Mouse (Mus musculus) liver, embryonic 11.5 days (tissue): ENCODE measurements around the gene Zyg11b. TPM values are rescaled to one million over a fixed set of nuclear protein-coding genes. Genes with fewer than 3 reads are reported as not detected.

Experiments used
- ATAC-seq: fragments of 200-750 bp; cut with Nextera tagmentation; replicated peaks from 2 replicates; pipeline ENCODE4 v1.8.0; 2017; ENCODE audit warnings: moderate number of reproducible peaks, mild to moderate bottlenecking, moderate TSS enrichment, moderate library complexity; ENCODE audit not compliant: low FRiP score
- DNase-seq: peaks from one replicate; pipeline ENCODE4 v3.0.0-alpha.2; 2017; ENCODE audit warnings: low spot score
- H3K27ac ChIP-seq: fragments of 300-500 bp; sonication (generic); 2 replicates; pipeline ENCODE4 v1.5.1; 2014; ENCODE audit warnings: mild to moderate bottlenecking, low read depth, low read length, control low read depth
- H3K27me3 ChIP-seq: fragments of 300-500 bp; sonication (generic); replicated peaks from 2 replicates; pipeline ENCODE4 v1.6.1; 2014; ENCODE audit warnings: low read length, mixed read lengths; ENCODE audit not compliant: control insufficient read depth, insufficient read depth
- H3K36me3 ChIP-seq: fragments of 300-500 bp; sonication (generic); 2 replicates; pipeline ENCODE4 v1.6.1; 2014; ENCODE audit warnings: mild to moderate bottlenecking, low read length, moderate library complexity, mixed read lengths; ENCODE audit not compliant: control insufficient read depth, insufficient read depth
- H3K4me1 ChIP-seq: fragments of 300-500 bp; sonication (generic); replicated peaks from 2 replicates; pipeline ENCODE4 v1.6.1; 2014; ENCODE audit warnings: low read length, mixed read lengths; ENCODE audit not compliant: control insufficient read depth, insufficient read depth
- H3K4me2 ChIP-seq: fragments of 300-500 bp; sonication (generic); 2 replicates; pipeline ENCODE4 v1.6.1; 2014; ENCODE audit warnings: mild to moderate bottlenecking, control low read depth, moderate library complexity
- H3K4me3 ChIP-seq: fragments of 300-500 bp; sonication (generic); 2 replicates; pipeline ENCODE4 v1.5.1; 2014; ENCODE audit warnings: low read depth, low read length, control low read depth
- H3K9ac ChIP-seq: fragments of 300-500 bp; sonication (generic); 2 replicates; pipeline ENCODE4 v1.6.1; 2014; ENCODE audit warnings: low read depth, low read length, control low read depth
- H3K9me3 ChIP-seq: fragments of 300-500 bp; sonication (generic); 2 replicates; pipeline ENCODE4 v1.6.1; 2016; ENCODE audit warnings: low read length, inconsistent platforms, mixed read lengths; ENCODE audit not compliant: control insufficient read depth
- WGBS: fragments of 180-500 bp; shearing (Covaris S2); extraction: QIAGEN DNeasy Blood & Tissue Kit; methylation state at CpG from one replicate; pipeline ENCODE4 v1.1.7; 2014; 5-methylcytosine and 5-hydroxymethylcytosine counted together
- polyA plus RNA-seq: library from polyadenylated mRNA; unstranded; fragments of >200 nt; fragmentation: Nextera tagmentation; extraction: Ambion mirVana; gene quantifications from 2 replicates; pipeline ENCODE4 v1.2.1, GENCODE M21; 2014

Gene Zyg11b
- polyA plus RNA-seq, 1 experiment from 2014 or later: 9.1 TPM

DNA sequence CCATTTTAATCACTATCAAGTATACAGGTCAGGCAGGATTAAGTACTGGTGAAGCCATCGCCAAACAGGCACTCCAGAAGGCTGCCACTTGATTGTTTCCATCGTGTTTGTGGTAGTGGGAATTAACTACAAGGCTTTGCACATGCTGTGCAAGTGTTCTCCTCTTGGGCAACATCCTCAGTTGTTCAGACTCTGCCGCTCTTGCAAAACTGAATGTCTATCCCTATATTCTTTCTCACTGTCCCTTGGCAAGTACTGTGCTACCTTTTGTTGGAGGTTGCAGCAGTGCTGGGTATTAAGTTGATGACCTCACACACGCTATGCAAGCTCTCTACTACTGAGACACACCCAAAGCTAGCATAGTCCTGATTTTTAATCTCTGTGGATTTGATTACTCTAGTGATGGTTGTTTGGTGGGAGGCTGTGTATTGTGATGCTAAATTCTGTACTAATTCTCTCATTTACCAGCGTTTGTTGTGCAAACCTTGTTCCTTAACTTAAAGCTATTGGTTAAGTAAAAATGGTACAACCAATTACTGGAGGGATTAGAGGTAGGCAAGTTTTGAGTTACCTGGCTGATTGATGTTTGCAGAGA is 1.5 kb upstream of the Zyg11b start:
- DNase-seq (no peak), ATAC-seq (no peak)
- Histone ChIP-seq H3K9me3 (peaks cover 8% of the 10 kb centered on the region), H3K4me2 (no peak overlapping the region), H3K4me3 (no peak overlapping the region), H3K36me3 (no peaks in the 10 kb centered on the region), H3K27ac (no peak overlapping the region), H3K4me1 (peaks cover 7% of the 10 kb centered on the region), H3K27me3 (no peaks in the 10 kb centered on the region), H3K9ac (no peak overlapping the region)
- 78% methylated on average over 5 of the region's 5 CpGs for WGBS

DNA sequence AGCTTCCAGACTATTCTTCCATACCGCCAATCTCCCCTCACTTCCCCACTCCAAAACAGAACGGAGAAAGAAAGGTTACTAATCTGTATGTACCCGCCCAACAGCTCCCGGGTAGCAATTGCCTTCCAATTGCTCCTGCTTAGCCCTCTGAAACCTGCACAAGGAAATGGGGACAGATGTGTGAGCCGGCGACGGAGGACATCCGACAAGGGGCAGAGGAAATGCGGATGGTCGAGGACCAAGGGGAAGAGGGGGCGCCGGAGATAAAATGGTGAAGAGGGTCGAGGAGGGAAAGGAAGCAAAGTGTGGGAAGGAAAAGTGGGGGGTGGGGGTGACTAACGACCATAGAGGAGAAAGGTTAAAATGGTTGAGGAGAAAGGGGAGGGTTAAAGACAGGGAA is 630 bp downstream of the Zyg11b start:
- peak overlapping the region; percentile 80; the same call in 1 of the 2 replicates for H3K27ac ChIP-seq
- H3K9ac ChIP-seq: peak overlapping the region; percentile 90
- WGBS: 2% methylated on average over 14 of the region's 14 CpGs
- peaks cover 7% of the 10 kb centered on the region for H3K4me1 ChIP-seq
- no peak for DNase-seq
- ATAC-seq: 0 out of 2 replicates have a peak, but pooled peaks have one; percentile 0
- peak overlapping the region; percentile 93 for H3K4me3 ChIP-seq
- peaks cover 2% of the 10 kb centered on the region for H3K9me3 ChIP-seq
- peak overlapping the region; percentile 94 for H3K4me2 ChIP-seq
- H3K27me3 ChIP-seq: no peaks in the 10 kb centered on the region
- no peaks in the 10 kb centered on the region for H3K36me3 ChIP-seq

DNA sequence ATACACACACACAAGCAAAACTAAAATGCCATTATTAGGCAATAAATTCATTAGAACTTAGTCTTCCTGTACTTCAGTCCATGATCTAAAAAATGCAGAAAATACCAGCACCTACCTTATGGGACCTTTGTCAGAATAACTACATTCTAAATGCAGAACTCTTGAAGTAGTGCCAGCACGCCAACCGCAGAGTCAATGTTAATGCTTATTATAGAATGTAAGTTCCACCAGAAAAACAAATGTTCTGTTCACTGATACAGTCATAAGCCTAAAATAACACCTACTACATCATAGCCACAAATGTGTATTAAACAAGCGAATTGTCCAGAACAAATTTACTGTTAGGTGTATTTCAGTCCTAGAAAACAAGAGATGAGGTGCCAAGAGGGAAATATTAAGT is 23.9 kb downstream of the Zyg11b start:
- ATAC-seq (no peak), DNase-seq (no peak)
- Histone ChIP-seq H3K4me2 (no peak overlapping the region), H3K4me1 (no peaks in the 10 kb centered on the region), H3K9ac (no peak overlapping the region), H3K9me3 (no peaks in the 10 kb centered on the region), H3K36me3 (no peaks in the 10 kb centered on the region), H3K27ac (no peak overlapping the region), H3K27me3 (no peaks in the 10 kb centered on the region), H3K4me3 (no peak overlapping the region)
- 92% methylated on average over 3 of the region's 3 CpGs for WGBS

DNA sequence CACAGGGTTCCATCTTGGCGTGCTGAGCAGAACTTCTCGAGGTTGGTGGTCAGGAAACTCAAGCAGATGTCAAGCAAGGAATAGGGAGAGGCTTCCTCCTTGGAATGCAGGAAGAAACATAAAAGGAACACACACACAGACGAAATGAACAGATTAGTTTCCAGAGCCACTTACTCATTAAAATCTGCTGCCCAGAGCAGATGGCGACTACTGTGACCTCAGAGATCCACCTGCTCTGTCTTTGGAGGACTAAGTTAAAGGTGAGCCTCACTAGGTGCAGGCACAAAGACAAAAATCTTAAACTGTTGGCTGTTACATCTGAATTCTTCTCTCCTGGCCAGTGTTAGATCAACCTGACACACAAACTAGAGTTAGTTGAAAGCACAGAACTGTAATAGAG is 28.6 kb downstream of the Zyg11b start:
- ATAC-seq (no peak), DNase-seq (no peak)
- no peaks in the 10 kb centered on the region for H3K27me3 ChIP-seq
- no peaks in the 10 kb centered on the region for H3K4me1 ChIP-seq
- no peak overlapping the region for H3K9ac ChIP-seq
- H3K4me2 ChIP-seq: no peak overlapping the region
- no peaks in the 10 kb centered on the region for H3K36me3 ChIP-seq
- no peak overlapping the region for H3K27ac ChIP-seq
- H3K4me3 ChIP-seq: no peak overlapping the region
- H3K9me3 ChIP-seq: no peaks in the 10 kb centered on the region
- WGBS: 76% methylated on average over 4 of the region's 4 CpGs

DNA sequence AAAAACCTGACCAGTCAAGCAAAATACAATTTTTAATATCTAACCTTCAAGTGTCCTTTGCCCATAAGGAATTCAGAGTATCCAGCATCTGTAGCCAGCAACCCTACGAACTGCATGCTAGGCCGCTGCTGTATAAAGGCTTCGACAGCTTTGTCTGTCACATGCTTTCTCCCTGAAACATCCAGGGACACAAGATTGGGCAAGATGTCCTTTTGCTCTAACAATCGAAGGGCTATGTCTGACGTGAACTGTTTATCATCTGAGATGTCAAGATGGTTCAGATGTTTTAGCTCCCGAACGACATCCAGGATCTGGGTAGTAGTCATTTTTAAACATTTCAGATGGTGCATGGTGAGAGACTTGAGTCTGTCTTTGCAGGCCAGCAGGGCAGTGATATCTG is 35.1 kb downstream of the Zyg11b start:
- Histone ChIP-seq H3K4me2 (no peak overlapping the region), H3K4me1 (no peaks in the 10 kb centered on the region), H3K9me3 (no peaks in the 10 kb centered on the region), H3K4me3 (no peak overlapping the region), H3K36me3 (peaks cover 13% of the 10 kb centered on the region), H3K9ac (no peak overlapping the region), H3K27ac (no peak overlapping the region), H3K27me3 (no peaks in the 10 kb centered on the region)
- WGBS: 88% methylated on average over 7 of the region's 7 CpGs
- no peak for DNase-seq
- ATAC-seq: no peak

DNA sequence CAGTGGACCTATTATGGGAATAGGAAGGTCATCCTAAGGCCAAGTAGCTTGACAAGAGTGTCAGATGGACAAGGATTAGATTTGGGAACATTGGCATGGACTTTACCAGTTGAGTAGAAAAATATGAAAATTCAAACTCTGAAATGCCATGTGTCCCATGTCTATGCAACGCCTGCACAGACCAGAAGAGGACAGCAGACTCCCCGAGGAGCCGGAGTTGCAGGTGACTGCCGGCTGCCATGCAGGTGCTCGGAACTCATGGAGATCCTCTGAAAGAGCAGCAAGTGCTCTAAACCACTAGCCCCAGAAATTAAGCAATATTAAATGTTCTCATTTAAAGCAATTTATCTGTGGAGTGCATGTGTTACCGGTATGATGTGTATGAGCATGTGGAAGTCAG is 47.6 kb downstream of the Zyg11b start:
- Histone ChIP-seq H3K27me3 (no peaks in the 10 kb centered on the region), H3K4me2 (no peak overlapping the region), H3K36me3 (peaks cover 7% of the 10 kb centered on the region; the same call in 1 of the 2 replicates), H3K9me3 (no peaks in the 10 kb centered on the region), H3K4me3 (no peak overlapping the region), H3K4me1 (no peaks in the 10 kb centered on the region), H3K9ac (no peak overlapping the region), H3K27ac (no peak overlapping the region)
- WGBS: 89% methylated on average over 6 of the region's 6 CpGs
- ATAC-seq: no peak
- DNase-seq: no peak

DNA sequence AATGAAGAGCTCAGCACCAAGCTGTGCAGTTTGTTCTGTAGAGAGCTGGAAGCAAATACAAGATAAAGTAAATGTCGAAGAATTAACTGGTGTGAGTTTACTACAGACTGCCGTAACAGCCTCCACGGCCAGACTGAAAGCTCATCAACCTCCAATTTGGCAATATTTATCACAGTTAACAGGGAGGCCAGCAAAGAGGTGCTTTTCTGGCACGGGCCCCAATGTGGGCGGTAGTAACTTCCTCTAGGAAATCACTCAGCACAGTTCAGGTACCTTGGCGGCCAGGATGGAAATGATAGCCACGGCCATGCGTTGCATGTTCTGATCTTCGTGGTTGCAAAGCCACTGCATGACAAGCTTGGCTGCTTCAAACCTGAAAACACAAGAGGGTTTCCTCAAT is 50.4 kb downstream of the Zyg11b start:
- WGBS: 77% methylated on average over 9 of the region's 9 CpGs
- Histone ChIP-seq H3K36me3 (peaks cover 6% of the 10 kb centered on the region; the same call in 1 of the 2 replicates), H3K9me3 (no peaks in the 10 kb centered on the region)

DNA sequence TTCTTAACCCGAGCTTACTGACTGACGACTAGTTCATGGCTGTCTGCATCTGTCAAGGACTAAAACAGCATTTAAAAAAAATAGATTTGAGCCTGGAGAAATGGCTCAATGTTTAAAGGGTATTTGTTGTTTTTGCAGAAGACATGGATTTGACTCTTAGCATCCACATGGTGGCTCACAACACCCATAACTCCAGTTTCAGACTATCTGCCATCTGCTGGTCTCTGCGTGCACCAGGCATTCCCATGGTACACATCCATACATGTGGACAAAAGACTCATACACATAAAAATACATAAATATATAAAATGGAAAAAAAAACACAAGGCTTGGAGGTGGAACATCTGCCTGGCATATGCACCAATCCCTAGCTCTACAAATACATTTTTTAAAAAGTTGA is 51.6 kb downstream of the Zyg11b start:
- no peaks in the 10 kb centered on the region for H3K27me3 ChIP-seq
- peaks cover 6% of the 10 kb centered on the region; the same call in 1 of the 2 replicates for H3K36me3 ChIP-seq
- no peak overlapping the region for H3K4me2 ChIP-seq
- H3K9me3 ChIP-seq: no peaks in the 10 kb centered on the region
- no peak overlapping the region for H3K4me3 ChIP-seq
- H3K27ac ChIP-seq: no peak overlapping the region
- H3K9ac ChIP-seq: no peak overlapping the region
- no peak for DNase-seq
- no peaks in the 10 kb centered on the region for H3K4me1 ChIP-seq
- no peak for ATAC-seq
- WGBS: 87% methylated on average over 3 of the region's 3 CpGs

More for the DNA sequence above, 50.4 kb downstream of the Zyg11b start:
- DNase-seq (no peak), ATAC-seq (no peak)
- H3K4me2 ChIP-seq: no peak overlapping the region
- H3K9ac ChIP-seq: no peak overlapping the region
- H3K4me1 ChIP-seq: no peaks in the 10 kb centered on the region
- no peaks in the 10 kb centered on the region for H3K27me3 ChIP-seq
- H3K27ac ChIP-seq: no peak overlapping the region
- H3K4me3 ChIP-seq: no peak overlapping the region

DNA sequence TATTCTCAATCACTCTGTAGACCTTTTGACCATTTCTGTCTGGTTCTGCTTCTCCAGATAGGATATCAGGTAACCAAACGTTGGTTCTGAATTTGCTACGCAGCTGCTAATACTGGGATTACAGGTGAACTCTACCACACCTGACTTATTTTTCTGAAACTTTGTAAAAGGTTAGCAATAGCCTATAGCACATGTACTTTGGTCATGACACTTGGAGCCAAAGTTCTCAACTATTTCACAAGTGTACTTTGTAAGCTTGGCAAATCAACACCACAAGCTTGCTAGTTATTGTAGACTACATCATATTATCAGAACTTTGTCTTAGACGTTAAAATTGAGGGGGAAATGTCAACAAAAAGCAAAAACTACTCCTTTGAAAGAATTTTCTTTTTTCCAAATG is 67.2 kb downstream of the Zyg11b start:
- H3K36me3 ChIP-seq: peaks cover 4% of the 10 kb centered on the region; the same call in 1 of the 2 replicates
- no peaks in the 10 kb centered on the region for H3K27me3 ChIP-seq
- DNase-seq (no peak), ATAC-seq (no peak)
- 78% methylated on average over 3 of the region's 3 CpGs for WGBS
- no peak overlapping the region for H3K27ac ChIP-seq
- H3K4me1 ChIP-seq: no peaks in the 10 kb centered on the region
- H3K4me2 ChIP-seq: no peak overlapping the region
- no peak overlapping the region for H3K4me3 ChIP-seq
- H3K9me3 ChIP-seq: no peaks in the 10 kb centered on the region
- H3K9ac ChIP-seq: no peak overlapping the region
